Mouse (Mus musculus) activated CD4-positive, CD25-positive, alpha-beta regulatory T cell, adult 4 months (primary cell): ENCODE measurements around the gene Ift43. TPM values are rescaled to one million over a fixed set of nuclear protein-coding genes. Genes with fewer than 3 reads are reported as not detected.

Source experiments
- ATAC-seq: one replicate; pipeline ENCODE4 v1.8.0; 2017
- polyA plus RNA-seq, 2 experiments: library from polyadenylated mRNA; unstranded; fragments of 100-300 nt; shearing (Covaris generic); gene quantifications; one replicate each; pipeline ENCODE4 v1.2.1; 2017

The Ift43 gene
- polyA plus RNA-seq, 2 experiments from 2014 or later, result 3.3 to 7.1 TPM

DNA sequence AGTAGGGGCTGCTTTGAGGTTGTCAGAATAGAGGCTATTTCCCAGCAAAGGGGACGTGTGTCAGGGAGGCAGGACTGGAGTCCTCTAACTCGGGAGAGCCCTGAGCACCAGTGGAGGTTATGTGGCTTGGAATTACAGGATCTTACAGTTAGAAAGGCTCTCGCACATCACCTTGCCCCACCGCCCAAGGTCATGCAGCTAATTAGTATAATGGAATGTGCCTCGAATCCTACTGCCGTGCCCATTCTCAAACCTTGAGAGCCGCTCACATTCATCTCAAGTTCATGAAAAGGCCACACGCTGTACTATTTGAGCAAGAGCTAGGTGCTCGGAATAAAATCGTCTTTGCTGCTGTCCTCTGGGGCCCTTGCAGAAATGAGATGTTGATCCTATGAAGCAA lies 47.4 kb downstream of the Ift43 start:
- ATAC-seq, result no peak

DNA sequence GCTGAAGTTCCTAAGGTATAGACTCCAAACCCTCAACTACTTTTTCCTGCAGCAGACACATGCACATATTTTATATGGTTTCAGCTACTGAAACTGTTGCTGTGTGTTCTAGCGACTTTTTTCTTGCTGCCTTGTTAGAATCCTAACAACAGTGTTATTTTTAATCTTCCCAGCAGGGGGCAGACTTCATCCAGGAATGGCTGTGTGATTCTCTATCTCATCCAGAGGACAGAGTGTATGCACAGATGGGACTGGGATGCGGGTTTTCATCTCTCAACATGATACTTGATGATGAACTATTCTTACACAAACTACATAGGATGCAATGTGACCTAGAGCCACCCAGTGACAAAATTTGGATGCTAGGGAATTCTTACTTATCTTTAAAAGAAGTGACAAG lies 50.5 kb downstream of the Ift43 start:
- no peak for ATAC-seq

DNA sequence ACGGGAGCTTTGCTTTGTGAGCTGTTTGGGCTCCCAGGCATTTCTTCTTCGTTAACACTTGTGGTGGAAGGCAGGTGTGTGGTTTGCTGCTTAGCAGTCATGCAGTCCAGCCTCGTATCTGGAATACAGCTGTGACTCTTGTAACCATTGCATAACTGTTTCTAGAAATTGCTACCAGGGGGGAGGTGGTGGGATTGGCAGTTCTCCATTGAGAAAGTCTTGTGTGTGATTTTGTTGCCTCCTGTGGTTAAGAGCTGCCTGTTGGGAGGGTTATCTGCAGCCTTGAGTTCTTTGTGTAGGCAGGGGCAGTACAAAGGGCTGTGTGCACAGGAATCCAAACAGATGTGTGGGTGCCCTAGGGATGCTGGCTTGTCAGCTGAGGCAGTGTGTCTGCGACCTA lies 53.4 kb downstream of the Ift43 start:
- ATAC-seq, result no peak

DNA sequence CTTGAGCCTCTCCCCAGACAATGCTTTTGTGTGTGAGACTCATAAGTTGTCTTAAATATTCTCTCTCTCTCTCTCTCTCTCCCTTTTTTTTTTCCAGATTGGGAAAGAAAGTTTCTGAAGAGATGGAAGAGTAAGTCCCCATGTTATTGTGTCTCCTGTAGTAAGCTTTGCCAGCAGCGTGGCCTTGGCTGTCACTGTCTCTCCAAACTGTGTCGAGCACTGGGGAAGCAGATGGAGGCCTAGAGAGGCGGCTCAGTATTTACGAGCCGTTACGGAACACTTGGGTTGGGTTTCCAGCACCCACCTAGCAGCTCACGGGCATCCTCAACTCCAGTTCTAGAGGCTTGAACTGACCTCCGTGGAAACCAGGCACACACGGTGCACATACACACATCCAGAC lies 56.4 kb downstream of the Ift43 start:
- ATAC-seq, result no peak

DNA sequence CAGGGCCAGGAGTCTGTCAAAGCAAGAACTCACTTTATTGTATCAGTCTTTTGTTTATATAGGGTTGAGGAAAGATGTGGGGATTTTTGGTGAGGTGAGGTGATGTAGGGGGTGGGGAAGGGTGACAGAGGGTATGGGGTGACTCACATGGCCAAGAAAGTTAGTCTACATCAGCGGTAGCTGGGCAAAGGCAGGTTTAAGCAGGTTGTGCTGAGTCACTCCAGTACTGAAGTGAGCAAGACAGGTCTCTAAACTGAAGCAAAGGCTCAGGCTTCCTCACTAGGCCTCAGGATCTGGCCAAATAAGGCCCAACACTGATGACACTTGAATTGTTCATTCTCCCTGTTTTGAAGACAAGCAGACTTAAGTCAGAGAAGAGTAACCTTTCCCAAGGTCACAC lies 60.0 kb downstream of the Ift43 start:
- no peak for ATAC-seq

DNA sequence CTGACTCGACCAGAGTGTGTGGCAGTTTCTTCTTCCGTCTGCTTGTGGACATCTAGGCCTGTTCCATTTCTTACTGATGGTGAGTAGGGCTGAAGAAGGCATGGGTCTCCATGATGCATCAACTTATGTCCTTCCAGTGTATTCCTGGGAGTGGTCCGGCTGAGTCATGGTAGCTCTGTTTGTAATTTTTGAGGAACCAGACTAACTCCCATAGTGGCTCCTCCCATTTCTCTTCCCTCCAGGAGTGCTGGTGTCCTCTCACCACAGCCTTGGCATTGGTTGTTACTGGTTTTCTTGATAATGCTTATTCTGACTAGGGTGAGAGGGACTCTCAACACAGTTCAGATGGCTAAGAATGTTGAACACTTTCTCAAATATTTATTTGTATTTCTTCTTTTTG lies 63.9 kb downstream of the Ift43 start:
- ATAC-seq, result no peak

DNA sequence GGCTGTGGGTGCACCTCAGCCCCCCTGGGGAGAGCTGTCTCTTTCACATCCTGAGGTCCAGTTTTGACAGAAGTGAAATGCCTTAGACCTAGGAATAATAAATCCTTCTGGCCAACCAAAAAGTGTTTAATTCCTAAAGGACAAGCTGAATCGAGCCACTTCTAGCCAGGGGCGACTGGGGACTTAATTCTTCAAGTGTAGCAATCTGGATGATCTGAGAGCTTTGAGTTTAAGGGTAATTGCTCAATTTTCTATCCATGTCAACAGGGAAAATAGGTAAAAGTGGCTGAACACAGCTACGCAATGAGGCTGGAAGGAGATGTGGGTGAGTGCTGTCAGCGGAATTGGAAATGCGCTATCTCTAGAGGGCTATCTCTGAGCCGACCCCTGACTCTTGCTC lies 65.9 kb downstream of the Ift43 start:
- no peak for ATAC-seq

DNA sequence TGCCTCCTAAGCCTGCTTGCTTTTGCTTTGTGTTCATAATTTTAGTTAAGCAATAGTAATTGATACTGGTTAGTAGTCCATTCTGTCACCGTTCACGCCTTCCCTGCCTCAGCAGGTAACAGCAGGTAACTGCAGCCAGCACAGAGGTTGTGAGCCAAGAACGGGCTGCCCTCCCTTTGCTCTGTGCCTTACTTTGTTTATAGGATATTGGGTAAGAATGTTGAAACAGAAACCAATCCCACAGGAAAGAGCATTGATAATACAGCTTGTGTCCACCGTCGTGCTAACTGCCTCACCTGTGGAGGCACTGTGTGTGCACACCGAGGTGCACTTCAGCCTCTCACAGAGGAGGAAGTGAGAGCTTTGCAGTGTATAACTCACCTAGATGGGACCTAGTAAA lies 66.7 kb downstream of the Ift43 start:
- ATAC-seq, result no peak

DNA sequence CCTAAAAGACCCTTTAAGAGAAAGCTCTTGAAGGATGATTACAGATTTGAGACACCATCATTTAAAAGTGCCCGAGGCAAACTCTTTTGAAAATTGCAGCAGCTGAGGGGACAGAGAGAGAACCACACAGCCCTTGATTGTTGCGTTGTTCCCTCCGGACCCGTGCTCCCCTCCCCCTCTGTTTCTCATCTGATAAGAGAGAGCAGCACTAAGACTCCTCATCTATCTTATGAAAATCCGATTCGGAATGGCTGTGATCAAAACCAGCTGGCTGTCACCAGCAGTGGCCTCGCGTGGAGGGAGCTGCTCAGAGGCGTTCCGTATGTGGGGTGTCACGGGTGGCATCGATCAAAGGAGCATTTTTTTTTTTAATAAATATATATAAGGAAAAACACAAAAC lies 69.6 kb downstream of the Ift43 start:
- ATAC-seq, result no peak

DNA sequence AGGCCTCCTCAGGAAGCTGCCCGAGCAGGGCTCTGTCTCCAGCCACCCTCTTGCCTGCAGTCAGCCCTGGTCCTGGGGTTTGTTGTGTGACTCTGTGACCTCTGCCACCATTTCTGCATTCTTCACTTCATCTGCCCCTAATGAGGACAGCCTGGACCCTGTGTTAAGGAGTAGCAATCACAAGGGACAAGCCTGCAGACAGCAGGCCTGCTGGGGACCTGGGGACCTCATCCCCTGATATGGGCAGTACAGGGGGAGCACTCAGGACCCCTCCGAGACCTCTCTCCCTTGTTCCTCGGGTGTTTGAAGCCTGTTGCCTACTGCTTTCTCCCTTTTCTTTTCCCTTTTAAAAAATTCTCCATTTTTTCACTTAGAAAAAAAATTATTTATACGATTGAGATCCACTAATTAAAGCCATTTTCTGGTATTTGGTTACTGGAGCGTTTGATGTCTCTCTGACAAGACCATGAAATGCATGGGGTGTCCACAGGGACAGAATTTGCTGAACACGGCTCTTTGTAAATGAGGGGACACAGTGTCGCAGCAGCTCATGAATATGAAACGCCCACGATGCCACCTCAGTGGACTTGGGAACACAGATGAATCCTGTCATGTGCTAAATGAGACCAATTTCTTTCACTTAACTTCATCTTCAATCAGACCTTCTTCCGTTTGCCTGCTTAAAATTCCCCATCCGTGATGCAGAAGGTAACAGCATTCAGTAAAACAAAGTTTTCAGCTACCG lies 71.0 kb downstream of the Ift43 start:
- ATAC-seq, result no peak

DNA sequence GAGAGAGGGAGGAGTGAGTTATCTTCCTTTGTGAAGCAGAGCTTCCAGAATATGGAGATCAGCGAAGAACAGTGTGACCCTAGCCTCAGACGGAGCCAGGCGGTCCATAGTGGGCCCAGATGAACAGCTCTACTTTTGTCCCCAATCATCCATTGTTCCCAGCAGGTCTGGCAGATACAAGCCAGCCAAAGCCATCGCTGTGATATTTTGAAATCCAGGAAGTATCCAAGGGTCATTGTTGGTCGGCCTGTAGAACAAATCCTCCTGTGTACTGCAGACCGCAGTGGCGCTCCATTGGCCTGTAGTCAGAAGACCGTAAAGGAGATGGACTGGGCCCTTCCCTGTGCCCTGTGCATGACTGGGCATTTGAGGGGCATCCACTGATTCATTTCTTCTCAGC lies 72.8 kb downstream of the Ift43 start:
- no peak for ATAC-seq

DNA sequence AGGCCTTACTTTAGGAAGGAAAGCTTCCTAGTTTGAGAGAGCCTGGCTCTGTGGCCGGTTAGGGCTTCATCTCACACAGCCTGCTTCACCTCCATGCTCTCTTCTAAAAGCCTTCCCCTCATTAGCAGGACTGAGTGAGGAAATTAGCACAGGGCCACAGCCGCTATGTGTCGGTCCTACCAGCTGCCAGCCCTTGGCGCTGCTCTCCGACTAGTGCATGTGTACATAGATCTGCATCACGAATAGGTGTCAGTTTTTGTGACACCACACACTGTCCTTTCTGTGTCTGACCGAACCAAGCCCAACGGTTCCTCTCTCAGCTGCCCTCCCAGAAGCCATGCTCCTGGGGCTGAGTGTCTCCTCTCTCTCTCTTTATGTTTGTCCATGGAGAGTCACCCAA lies 74.8 kb downstream of the Ift43 start:
- ATAC-seq, result no peak

DNA sequence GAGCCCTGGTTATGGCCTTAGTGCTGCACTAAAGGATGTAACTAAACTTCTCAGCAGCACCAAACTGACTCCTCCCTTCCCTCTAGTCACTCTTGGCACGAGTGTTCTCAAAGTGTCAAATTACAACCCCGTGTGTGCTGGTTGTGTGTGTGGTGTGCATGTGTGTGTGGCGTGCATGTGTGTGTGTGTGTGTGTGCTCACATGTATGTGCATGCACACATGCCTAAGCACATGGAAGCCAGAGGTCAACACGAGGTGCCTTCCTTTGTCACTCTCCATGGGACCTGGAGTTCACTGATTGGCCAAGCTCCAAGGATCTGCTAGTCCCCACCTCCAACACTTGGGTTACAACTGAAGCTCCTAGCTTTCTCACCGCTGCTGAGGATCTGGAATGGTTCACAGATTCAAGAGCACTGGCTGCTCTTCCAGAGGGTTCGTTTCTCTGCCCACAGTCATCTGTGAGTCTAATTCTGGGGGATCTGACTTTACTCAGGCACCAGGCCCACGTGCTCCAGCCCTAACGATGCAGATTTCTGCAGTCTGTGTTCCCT lies 75.6 kb downstream of the Ift43 start:
- ATAC-seq, result no peak

DNA sequence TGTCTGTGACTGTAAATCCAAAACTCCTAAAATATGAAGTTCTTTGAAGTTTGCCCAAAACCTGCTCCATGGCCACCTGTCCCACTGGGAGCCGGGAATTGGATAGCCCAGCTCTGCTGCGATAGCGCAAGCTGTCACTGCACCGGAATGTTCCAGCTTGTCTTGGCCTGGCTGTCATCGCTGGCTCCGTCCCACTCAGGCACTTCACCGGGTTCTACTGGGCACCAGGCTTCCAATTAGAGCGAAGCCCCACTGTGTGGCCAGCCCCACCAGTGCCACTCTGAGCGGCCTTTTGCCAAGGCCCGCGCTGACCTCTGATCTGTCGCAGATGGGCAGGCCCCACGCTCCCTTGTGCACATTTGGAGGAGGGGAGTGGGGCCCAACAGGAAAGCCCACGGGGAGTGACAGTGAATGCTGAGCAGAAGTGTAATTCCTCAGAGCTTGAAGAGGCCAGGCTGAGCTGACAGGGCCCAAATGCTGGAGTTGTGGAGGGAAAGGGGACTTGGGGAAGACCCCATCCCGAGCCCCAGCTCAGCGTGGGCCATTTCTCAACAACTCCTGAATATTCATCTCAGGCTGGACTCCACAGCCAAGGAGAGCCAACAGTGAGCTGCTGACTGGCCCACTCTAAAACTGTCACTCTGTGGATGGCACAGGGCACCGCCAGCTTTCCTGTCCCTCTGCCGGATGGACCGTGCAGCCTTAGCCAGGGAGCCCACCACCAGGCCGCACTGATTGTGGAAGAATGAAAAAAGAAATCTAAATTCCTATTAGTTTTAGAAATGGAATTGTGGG lies 76.5 kb downstream of the Ift43 start:
- ATAC-seq, result no peak

DNA sequence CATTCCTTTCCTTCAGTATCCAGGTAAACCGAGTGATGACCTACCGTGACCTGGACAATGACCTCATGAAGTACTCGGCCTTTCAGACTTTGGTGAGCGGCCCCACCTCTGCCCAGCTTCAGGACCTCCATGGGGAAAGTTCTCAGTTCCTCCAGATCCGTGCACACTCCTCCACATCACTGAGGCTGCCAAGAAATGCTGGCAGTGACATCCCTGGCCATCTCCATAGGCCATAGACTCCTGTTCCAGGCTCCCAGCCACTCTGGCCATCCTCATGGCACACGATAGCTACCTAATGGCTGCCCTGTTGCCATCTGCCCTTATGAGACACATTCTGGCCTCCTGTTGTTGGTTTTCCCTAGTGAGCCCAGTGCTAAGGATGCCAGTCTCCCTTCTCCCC lies 79.1 kb downstream of the Ift43 start:
- ATAC-seq, result no peak

DNA sequence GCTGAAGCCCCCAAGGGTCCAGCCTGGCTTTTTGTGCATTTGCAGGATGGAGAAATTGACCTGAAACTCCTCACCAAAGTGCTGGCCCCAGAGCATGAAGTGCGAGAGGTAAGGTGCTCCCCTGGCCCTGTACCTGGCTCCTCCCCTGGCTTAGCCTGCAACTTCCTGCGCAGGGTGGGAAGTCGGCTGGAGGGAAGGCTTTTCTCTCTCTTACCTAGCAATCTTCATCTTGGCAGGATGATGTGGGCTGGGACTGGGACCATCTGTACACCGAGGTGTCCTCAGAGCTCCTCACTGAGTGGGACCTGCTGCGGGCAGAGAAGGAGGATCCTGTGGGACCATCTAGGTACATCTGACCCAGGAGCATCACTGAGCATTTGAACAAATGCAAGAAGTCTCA lies 79.6 kb downstream of the Ift43 start:
- ATAC-seq, result no peak

DNA sequence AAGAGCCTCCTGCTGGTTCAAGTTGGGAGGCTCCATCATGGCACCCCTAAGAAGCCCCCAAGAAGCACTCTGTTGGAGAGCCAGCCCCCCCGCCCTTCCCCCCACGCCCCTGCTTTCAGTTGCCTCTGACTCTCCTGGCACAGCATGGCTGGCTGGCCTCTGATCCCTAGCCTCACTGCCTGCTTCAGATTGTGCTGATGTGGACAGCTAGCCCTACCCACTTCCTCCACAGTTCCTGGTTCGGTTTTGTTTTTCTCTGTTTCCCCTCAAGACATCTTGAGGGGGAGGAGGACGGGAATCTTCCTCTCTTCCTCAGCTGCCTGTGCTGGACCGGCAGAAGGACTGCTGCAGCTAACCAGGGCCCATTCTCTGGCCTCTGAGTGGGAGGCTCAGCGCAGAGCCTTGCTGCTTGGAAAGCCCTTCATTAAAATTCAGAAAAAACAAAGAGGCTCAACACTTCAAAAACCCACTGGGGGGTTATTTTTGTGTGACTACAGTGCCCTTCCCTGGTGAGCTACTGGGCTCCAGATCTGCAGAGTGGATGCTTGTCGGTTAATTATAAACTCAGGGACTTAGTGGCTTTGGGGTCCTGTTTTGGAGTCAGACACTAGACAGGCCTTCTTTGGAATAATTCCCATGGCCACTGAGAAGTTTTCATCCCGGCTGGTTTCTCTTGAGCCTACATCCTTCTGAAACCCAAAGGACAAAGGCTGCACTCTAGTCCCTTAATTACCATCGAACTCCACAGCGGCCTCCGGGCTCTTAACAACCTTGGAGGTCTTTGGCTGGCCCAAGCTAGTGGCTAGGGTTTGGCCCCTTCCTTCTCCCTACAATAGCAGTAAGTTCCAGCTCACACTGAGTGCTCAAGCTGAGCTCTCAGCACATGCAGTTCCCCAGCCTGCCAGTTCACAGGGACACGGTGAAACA lies 80.8 kb downstream of the Ift43 start:
- ATAC-seq, result no peak

DNA sequence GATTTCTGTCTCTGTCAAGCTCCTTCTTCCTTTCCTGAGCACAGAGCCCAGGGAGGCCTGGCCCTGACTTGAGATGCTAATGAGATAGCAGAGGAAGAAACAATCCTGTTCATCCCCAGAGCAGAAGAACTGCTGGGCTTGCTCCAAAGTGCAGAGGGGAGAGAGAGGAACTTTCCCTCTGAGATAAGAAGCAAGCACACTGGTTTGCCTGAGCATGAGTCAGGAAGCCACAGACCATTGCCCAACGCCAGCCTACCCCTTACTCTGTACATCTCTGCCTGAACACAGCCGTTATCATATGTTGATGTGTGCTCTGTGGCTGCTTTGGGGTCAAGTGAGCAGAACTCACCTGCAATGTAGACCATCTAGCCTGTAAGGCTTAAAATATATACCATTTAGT lies 83.9 kb downstream of the Ift43 start:
- ATAC-seq, result no peak

DNA sequence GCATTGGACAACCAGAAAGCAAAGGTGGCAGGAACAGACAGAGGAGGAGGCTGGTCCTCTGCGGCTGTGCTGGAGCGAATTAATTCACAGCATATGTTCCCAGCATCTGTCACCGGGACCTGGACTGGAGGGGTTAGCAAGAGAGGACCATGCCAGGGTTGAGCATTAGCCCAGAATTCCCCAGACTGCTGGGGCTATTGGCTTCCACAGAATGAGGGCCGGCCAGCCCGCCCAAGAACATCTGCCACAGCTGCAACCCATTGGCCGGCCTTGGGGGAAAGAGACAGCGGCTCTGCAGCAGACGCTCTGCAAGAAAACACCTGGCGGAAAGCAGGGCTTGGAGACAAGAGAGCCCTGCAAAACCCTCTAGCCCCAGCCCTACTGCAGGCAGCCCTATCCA lies 84.7 kb downstream of the Ift43 start:
- no peak for ATAC-seq

DNA sequence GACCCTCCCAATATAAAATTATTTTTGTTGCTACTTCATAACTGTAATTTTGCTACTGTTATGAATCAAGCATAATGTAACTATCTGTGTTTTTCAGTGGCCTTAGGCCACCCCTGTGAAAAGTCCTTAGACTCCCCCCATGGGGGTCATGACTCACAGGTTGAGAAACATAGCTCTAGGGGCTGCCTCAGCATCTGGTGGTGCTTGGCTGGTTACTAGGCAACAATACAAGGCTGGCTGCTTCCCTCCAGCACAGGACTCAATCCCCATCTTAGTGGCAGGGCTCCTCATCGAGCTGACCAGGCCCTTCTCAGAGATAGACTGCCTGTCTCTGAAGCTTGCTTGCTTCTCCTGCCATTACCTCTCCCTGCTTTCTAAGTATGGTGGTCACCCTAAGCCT lies 86.4 kb downstream of the Ift43 start:
- no peak for ATAC-seq

DNA sequence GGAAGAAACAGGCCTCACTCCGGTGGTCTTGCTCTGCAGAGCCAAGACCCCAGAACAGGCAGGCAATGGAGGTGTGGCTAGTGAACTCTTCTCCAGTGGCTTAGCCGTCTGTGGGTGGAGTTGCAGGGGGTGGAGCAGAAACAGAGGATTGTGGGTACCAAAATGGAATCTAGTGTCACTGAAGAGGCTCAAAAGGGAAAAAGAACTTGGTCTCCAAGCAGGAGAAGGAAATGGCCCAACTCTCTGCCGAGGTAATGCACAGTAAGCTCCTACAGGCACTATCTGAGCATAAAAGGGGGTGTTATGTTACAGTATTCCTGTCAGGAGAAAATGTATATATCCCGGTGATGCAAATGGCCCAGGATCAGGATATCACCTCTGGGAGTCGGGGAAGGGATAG lies 86.9 kb downstream of the Ift43 start:
- no peak for ATAC-seq

DNA sequence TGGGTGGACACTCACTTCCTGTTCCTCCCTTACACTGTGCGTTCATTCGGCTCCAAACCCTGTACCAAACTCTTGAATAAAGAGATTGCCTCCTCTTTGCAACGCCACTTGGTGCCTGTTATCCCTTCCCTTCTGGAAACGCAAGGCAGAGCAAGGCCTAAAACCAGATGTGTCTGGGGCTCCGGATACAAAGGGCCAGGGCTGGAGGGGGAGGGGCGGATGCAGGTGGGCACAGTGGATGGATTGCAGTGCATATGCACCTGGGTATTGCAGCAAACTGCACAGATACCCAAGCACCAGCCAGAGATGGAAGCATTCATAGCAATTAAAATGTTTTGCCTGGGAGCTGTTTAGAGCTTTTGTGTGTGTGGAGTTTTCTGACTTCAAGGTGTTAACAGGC lies 91.0 kb downstream of the Ift43 start:
- ATAC-seq, result no peak

DNA sequence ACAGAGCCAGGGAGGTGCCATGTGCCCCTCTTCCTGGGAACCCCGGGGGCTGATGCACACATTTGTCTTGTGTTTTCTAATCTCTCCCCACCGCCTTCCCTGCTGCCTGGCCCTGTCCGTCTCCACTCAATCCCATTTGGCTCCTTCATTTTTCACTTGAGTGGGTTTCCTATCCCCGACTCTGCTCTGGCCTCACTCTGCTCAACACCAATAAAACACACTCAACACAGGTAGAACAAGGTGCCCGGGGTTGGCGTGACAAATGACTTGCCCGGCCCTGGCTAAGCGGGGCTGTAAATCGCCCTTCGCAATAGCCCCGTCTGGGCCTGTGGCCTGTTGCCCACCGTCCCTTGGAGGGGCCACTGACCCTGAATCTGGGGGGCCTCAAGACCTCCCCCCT lies 92.0 kb downstream of the Ift43 start:
- ATAC-seq, result no peak
